Mouse (Mus musculus) A20 (cell line): ENCODE data around the gene Steap3.

Experiments used
- DNase-seq: peaks from one replicate; pipeline ENCODE4 v3.0.0-alpha.2; 2011; ENCODE audit warnings: low read depth, low spot score

Gene Steap3

DNA sequence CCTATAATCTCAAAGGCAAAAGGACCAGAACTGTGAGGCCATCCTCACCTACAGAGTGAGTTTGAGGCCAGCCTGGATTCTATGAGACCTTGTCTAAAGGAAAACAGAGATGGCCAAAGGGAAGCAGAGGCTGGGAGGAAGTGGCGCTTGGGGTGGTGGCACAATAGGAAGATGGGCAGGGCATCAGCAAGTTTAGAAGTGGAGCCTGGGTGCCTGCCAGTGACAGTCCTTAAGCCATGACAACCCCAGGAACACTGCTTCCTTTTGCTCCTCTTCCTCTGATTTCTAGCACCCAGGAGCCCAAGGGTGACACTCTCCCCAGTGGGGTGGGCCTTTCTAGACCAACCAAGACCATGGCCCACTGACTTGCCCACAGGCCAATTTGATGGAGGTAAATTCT is 21.3 kb downstream of the Steap3 start:
- DNase-seq: no peak

DNA sequence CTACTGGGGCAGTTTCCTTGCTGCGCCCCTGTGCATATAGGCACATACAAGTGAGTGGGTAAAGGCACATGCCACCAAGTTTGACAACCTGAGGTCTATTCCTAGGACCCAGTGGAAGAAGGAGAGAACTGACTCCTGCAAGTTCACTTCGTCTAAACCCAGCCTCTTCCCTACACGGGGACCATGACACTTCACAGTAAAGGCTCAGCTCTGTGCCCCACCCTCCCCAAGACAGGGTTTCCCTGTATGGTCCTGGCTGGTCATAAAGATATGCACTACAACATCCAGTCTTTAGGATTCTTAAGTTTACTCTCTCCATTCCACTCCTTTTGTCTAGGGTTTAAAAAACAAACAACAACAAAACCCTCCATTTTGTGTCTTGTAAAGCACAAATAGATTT is 21.9 kb downstream of the Steap3 start:
- no peak for DNase-seq

DNA sequence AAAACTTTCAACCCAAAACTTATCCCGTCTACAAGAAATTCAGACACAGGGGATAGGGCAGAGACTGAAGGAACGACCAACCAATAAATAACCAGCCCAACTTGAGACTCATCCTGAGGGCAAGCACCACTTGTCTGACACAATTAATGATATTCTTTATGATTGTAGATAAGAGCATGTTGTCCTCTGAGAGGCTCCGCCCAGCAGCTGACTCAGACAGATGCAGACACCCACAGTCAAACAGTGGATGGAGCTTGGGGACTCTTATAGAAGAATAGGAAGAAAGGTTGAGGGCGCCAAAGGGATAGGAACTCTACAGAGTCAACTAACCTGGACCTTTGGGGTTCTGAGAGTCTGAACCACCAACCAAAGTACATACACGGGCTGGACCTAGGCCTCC is 22.7 kb downstream of the Steap3 start:
- no peak for DNase-seq

DNA sequence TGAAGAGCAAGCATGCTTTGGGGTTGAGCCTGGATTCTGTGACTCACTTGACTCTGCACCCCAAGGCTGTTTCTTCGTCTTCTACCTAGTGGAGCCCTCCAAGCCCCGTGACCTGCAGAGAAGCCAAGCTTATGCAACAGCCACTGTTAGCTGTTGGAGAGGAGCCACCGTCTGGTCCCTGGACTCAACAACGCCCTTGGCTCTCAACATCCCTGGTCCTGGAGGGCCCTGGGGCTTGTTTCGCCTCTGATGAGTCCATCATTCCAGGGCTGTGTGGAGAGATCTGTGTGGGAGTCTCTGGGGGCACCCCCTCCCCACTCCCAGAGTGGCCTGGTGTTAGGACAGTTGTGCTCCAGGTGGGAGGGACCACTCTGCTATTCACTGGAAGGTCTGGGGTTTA is 24.3 kb downstream of the Steap3 start:
- no peak for DNase-seq

DNA sequence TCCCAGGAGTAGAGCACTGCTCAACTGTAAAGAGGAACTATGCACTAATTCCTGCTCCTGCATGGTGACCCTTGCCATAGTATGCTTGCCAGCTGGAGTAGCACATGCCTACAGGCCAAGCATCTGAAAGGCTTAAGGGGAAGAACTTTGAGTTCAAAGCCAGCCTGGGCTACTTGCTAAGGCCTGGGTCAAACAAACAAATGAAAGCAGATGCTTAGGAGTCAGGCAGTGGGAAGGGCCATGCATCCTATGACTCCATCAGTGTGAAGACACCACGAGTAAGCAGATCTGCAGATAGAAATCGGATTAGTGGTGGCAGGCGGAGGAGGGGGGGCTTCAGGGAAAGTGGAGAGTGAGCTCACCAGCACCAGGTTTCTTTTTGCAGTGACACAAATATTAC is 25.2 kb downstream of the Steap3 start:
- DNase-seq: no peak

DNA sequence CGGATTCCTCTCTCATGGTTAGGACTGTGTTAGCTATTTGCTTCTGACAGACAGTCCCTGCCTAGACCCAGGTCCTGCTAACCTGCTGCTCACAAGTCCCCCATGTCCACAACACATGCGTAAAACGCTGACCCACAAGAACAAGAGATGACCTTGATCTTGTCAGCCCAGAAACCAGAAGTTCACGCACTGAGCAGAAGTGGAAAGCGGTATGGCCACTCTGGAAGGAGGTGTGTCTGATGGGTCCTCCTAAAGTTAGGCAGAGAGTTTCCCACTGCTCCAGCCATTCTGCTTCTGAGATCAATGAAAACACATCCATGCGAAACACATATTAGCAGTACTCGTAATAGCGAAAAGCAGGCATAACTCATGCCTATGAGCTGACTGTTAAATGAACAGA is 25.6 kb downstream of the Steap3 start:
- DNase-seq: no peak

DNA sequence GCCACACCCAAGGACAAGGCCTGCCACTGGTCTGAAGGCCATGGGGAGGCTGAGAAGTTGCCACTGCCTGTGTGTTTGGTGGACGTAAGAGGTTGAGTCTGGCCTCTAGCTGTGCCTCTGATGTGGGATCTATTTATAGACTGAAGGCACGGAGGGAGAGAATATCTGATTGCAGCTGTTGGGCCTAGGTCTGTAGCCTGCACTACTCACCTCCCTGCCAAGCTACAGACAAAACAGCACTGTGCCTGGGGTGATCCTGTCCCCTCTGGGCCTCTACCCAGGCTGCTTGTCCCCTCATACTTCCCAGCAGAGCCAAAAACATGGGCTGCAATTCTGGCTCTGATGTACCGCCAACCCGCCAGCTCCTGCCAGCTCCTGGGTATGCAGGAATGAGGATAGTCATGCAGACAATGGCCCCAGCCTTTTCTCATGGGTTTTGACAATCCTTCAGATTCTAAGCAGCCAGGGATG is 26.8 kb downstream of the Steap3 start:
- no peak for DNase-seq

DNA sequence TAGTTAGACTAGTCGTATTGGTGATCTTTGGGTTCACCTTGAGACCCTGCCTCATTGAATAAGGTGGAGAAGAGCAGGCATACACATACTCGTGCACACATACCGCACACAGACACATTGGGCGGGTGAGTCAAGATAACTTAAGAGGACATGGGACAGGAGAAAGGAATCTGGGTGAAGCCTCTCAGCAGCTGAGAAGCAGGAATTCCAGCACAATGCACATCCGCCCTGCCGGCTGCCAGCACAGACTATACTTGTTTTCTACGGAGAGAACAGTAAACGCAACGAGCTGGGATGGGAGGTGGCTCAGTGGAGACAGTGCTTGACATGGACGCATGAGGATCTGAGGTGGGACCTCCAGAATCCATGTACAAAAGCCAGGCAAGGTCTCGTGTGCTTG is 27.9 kb downstream of the Steap3 start:
- no peak for DNase-seq

DNA sequence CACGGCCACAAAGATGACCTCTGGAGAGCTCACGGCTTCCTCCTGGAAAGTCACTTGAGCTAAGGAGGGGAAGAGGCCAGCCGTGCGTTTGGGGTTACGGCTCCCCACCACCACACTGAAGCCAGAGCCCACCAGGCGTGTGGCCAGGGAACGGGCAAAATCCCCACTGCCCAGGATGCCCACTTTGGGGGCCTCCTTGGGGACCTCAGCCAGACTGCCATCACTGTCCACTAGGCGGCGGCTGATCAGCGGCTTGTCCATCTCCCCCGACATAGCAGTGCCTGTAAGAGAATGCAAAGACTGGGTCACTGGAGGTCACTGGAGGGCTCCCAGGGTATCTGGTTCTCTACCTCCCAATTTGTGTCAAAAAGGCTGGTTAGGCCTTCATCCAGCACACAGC is 28.5 kb downstream of the Steap3 start:
- DNase-seq: no peak

DNA sequence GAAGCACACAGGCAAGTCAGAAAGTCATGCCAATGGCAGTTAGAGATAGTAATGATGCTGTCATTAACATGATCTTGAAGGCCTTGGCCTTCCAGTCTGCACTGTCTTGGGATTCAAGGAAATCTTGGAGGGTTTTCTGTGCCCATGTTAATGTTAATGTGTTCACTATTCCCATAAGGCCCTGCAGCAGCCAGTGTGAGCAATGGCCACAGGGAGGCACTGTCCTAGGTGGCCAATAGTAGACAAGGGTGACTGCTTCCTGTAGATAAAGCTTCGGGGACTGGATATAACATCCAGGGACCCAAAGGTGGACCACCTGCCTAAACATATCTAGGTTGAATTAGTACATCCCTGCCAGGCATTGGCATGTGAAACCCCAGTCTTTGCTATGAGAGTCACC is 35.4 kb downstream of the Steap3 start:
- DNase-seq: no peak

DNA sequence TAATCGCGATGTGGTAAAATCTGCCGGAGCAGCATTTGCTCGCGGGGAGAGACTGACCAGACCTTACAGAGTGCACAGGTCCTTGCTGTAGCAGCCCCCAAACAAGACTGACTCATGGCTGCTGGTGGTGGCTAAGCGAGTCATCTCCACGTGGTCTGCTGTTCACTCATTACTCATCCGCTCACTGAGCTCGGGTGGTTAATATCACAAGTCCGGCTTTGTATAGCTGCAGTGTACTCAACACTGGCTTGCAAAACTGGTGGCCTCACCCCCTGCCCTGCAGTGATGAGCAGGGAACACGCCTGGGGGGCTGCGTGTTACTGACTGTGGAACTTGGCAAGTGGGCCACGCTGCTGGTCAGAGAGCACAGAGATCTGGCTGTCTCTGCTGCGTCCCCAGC is 36.1 kb downstream of the Steap3 start:
- no peak for DNase-seq

DNA sequence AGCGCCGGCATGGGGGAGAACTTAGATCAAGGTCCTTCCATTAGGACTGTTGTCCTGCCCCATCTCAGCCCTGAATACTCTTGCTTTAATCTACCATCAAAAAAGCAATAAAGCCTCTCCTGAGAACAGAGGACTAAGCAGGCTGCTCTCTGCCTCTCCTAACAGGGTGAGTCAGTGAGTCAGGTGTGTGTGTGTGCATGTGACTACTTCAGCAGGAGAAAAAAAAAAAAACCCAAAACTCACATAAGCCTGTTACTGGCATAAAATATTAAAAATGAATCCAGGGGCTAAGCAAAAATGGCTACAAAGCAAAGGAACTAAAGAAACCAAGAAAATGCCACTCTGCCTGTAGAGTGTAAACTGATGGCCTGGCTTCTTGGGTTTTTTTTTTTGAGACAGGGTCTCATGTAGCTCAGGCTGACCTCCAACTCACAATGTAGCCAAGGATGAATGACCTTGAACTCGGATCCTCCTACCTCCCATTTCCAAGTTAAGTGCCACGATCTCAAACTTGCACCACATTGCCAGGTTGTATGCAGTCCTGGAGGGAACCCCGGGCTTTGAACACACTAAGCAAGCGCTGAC is 36.8 kb downstream of the Steap3 start:
- no peak for DNase-seq

DNA sequence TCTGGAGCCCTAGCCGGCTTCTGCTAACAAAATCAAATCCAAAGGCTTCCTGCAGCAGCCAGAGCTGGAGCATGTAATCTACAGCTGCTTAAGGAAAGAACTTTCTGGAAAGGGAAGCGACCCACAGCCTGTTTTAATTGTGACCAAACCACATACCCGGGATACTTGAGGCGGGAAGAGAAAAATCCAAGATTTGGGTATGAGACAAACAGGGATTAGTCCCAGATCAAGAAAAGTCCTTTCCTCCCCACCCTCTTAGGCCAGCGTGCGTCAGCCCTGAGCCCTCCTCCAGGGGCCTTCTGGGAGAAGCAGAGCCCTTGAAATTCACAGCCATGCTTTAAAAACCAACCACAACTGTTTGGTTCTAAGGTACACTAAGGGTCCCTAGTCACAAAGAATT is 40.3 kb downstream of the Steap3 start:
- no peak for DNase-seq

DNA sequence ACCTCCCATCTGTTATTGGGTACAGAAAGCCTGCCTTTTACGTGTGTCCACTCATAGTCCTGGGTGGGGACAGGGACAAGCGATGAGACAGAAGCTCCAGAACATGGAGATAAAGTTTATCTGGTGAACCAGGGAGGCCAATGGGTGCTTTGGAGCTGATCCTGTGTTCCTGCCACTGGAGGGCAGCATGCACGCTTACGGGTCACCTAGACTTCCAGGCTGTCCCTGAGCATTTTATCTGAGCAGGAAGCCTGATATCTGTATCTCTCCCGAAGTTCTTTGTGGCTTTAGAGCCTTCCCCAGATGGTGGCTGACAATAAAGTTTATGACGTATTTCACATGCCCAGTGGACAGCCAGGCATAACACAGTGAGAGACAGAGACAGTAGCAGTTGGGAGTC is 41.2 kb downstream of the Steap3 start:
- DNase-seq: peak; percentile 40

DNA sequence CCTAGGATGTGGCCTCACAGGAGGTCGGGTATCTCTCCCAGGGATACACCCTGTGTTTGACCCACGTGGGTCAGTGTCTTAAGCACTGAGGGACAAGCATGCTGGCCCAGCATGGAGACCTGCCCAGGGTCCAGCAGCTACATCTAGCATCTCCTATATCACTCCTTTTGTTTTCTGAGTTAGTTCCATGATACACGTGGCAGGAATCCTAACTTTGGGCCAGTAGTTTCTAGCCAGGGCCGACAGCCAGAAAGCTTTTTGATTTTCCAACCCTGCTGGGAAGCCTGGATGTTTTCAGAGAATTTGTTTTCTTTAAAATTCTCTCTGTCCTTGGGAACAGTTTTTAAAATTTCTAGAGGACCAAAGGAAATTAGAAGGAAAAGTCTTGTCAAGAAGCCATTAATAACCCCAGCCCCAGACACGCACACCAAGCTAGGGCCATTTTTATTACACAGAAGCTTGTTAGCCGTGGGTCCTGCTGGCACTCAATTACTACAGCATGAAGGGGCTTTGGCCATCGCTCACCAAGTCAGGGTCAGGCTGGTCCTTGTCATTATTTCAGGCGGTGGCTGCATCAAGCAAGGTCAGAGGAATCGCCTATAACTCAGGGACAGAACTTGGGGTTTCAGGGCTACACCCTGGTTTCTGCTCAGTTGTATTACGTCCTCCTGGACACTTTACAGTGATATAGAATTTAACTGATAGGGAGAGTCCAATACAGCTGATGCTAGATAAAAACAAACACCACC is 42.6 kb downstream of the Steap3 start:
- DNase-seq: no peak

DNA sequence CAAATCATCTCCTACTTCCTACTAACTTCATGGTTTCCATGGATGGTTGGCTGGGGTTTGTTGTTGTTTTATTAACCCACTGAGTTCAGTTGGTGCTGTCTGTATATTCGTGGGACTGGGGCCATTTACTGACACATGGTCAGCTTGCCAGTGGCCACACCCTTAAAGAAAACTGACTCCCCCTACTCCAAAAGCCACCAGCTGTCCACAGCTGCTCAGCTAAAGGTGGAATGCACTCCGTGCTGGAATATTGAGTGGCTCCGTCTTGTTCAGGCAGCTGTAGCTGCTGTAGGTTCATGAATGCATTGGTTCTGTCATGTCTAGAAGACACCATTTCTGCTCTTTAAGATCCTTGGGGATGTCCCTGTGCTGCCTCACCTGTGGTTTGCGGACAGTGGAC is 48.9 kb downstream of the Steap3 start:
- DNase-seq: no peak

DNA sequence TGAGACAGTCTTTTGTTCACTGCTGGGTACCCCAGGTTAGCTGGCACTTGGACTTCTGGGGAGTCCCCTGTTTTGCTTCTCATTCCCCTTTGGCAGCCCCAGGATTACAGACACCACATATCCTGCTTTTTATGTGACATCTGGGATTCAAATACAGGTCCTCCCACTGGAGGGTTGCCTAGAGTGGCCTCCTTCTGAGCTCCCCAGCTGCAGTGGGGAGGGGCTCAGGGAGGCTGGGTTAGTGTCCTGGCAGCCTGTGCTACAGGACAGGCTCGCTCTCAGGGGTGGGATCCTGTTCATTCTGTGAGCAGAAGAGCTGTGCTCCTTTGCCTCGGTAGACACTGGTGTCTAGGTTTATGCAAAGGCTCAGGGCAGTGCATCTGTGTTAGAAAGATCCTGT is 51.2 kb downstream of the Steap3 start:
- DNase-seq: no peak

DNA sequence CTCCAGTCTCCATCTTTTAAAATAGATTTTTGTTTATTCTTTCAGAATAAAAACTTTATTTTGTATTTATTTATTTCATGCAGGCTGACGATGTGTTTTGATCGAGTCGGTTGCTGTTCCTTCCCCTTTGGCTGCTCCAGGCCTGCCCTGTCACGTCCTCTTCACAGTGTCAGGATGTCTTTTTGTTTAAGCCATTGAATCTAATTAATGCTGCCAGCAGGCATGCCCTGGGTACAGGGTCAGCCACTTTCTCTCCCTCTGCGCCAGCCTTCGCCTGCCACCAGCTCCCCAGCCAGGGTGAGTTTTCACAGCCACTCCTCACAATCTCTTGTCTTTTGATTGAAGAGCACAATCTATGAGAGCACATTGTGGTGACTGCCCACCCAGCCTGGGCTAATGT is 51.7 kb downstream of the Steap3 start:
- DNase-seq: no peak

DNA sequence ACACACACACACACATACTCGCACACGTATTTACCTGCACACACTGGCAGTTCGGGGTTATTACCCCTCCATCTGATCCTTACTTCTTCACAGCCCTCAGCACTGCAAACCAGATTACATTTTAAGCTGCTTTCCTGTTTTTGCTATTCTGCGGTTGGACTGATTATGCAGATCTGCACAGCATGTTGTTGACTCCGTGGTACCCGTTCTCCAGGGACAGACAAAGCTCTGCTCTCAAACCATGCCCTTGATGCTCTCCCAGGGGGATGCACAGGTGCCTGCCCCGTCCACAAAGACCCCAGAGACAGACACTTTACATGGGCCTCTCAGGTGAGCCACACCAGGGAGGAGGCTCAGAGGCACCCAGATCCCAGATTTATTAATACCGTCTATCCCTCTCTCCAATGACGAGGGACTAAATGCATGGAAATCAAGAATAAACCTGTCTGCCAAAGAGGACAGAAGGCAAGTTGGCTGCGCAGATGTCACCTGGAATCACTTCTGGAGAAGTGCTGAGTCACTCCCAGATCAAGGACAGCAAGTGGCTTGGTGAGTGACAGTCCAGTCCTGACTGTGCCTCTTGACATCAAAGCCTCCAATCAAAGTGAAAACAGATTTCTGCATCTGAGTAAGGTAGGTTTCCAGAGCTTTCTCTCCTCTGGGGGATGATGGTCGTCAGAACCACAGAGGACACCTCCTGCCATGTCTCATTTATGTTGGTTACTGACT is 63.8 kb downstream of the Steap3 start:
- no peak for DNase-seq

DNA sequence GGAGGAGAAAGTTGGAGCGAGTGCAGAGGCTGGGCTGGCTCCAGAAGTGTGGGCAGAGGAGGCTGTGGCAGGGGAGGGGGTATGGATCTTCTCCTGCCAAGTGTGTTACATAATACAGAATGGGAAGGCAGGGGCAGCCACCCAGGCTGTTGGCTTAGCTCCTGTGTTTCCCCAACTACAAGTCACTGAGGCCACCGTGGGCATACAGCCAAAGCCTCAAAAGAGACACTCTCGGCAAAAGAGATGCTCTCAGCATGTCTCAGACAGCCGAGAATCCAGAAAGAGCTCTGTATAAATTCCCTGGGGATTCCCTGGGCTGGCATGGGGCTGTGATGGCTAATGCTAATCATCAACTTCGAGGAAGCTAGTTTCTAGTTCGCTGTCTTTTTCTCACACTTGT is 64.9 kb downstream of the Steap3 start:
- DNase-seq: no peak

DNA sequence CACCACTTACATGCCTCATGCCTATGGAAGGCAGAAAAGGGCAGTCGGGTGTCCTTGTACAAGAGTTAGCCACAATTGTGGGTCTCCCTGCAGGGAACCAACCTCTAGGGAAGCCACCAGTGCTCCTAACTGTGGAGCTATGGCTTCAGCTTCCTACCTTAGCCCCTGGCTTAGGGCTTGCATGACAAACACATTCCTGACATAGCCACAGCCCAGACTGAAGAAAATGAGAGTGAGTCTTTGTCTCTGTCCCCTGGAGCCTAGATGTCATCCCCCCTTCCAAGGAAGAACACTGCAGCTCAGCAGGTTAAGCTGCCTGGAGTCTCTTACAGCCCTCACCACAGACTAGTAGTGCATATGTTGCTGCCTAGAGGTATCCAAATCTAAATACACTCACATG is 67.7 kb downstream of the Steap3 start:
- DNase-seq: no peak

DNA sequence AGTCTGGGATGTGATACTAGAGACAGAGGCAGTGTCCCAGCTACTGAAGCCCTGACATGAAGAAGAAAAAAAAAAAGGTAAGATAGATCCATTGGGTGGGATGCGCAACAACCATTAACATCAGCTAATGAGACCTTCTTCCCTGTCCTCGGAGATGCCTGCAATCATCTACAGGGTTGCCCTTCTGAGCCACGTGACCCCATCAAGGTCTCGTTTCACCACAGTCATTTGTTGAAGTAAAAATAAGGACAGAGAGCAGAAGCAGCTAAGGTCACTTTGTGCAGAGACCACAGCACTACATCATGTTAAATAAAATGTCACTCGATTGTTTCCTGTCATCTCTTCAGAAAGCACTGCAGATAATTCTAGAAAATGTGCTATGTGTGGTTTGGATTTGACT is 68.7 kb downstream of the Steap3 start:
- no peak for DNase-seq

DNA sequence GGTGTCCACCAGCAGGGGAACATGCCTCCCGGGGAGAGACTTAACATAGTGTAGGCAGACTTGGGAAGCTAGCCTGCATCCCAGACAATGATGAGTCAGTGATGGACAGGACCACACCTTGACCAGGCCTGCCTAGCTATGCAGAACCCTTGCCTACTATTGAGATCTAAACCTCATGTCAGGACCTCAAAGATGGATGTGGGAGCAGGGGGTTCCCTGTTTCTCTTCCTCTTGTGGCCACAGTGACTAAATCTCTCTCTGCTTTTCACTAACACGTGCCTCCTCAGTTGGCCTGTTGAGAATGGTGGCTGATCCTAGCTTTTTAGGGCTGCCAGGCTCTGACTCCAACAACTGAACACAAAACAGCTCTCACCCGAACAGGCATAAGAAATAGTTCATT is 70.0 kb downstream of the Steap3 start:
- no peak for DNase-seq
